Mouse (Mus musculus): ENCODE measurements around the gene Trim30b. TPM values are rescaled to one million over a fixed set of nuclear protein-coding genes. Genes with fewer than 3 reads are reported as not detected.
"Not testable (repeated sequence)": the region's sequence is repeated elsewhere in the genome, so short reads cannot be mapped to it uniquely, and the experiment has no call there.

Trim30b gene
- polyA plus RNA-seq, 1 experiment from 2014 or later: not detected

GRCm38 (mm10) chr7:104340744-104341143 lies 28.9 kb downstream of the Trim30b start:
- ATAC-seq (ENCODE audit: low FRiP score, low TSS enrichment): not testable (repeated sequence)

GRCm38 (mm10) chr7:104335547-104335946 lies 34.1 kb downstream of the Trim30b start:
- H3K9me3 ChIP-seq (ENCODE audit: control insufficient read depth, low read length); H3K4me3 ChIP-seq (ENCODE audit: low read length); H3K9ac ChIP-seq (ENCODE audit: low read depth, low read length); H3K4me2 ChIP-seq (replicated peaks; ENCODE audit: low read depth, low read length); ATAC-seq (ENCODE audit: low FRiP score, low TSS enrichment); H3K4me1 ChIP-seq (ENCODE audit: control insufficient read depth, insufficient read depth, low read length); H3K36me3 ChIP-seq (ENCODE audit: control insufficient read depth, insufficient read depth, low read length); H3K27me3 ChIP-seq (ENCODE audit: control insufficient read depth, insufficient read depth, low read length); H3K27ac ChIP-seq (ENCODE audit: low read depth, low read length): not testable (repeated sequence)
- WGBS: 91% methylated on average over 3 of the region's 3 CpGs

More at GRCm38 (mm10) chr7:104340744-104341143, 28.9 kb downstream of the Trim30b start:
- 89% methylated on average over 2 of the region's 4 CpGs for WGBS
- not testable (repeated sequence) for H3K36me3 ChIP-seq (ENCODE audit: control insufficient read depth, insufficient read depth, low read length); H3K4me3 ChIP-seq (ENCODE audit: low read length); H3K4me2 ChIP-seq (replicated peaks; ENCODE audit: low read depth, low read length); H3K9me3 ChIP-seq (ENCODE audit: control insufficient read depth, low read length); H3K27me3 ChIP-seq (ENCODE audit: control insufficient read depth, insufficient read depth, low read length); H3K9ac ChIP-seq (ENCODE audit: low read depth, low read length); H3K4me1 ChIP-seq (ENCODE audit: control insufficient read depth, insufficient read depth, low read length); H3K27ac ChIP-seq (ENCODE audit: low read depth, low read length)

GRCm38 (mm10) chr7:104329171-104329570 lies 40.5 kb downstream of the Trim30b start, which contains the start of gene Trim34b:
Gene Trim34b (plus strand): TSS chr7:104329471.
- WGBS: 93% methylated on average over 2 of the region's 2 CpGs
- not testable (repeated sequence) for H3K9ac ChIP-seq (ENCODE audit: low read depth, low read length); H3K27ac ChIP-seq (ENCODE audit: low read depth, low read length); H3K9me3 ChIP-seq (ENCODE audit: control insufficient read depth, low read length); H3K4me2 ChIP-seq (replicated peaks; ENCODE audit: low read depth, low read length); H3K27me3 ChIP-seq (ENCODE audit: control insufficient read depth, insufficient read depth, low read length); H3K36me3 ChIP-seq (ENCODE audit: control insufficient read depth, insufficient read depth, low read length); ATAC-seq (ENCODE audit: low FRiP score, low TSS enrichment); H3K4me1 ChIP-seq (ENCODE audit: control insufficient read depth, insufficient read depth, low read length); H3K4me3 ChIP-seq (ENCODE audit: low read length)

GRCm38 (mm10) chr7:104322028-104322427 lies 47.7 kb downstream of the Trim30b start:
- Histone ChIP-seq H3K4me2 (replicated peaks; ENCODE audit: low read depth, low read length) (no peak overlapping the region), H3K4me1 (ENCODE audit: control insufficient read depth, insufficient read depth, low read length) (no peaks in the 10 kb centered on the region), H3K36me3 (ENCODE audit: control insufficient read depth, insufficient read depth, low read length) (no peaks in the 10 kb centered on the region), H3K4me3 (ENCODE audit: low read length) (no peak overlapping the region), H3K27me3 (ENCODE audit: control insufficient read depth, insufficient read depth, low read length) (no peaks in the 10 kb centered on the region), H3K27ac (ENCODE audit: low read depth, low read length) (no peak overlapping the region), H3K9me3 (ENCODE audit: control insufficient read depth, low read length) (no peaks in the 10 kb centered on the region), H3K9ac (ENCODE audit: low read depth, low read length) (no peak overlapping the region)
- 79% methylated on average over 9 of the region's 9 CpGs for WGBS
- no peak for ATAC-seq (ENCODE audit: low FRiP score, low TSS enrichment)

- peak within 1 kb of the TSS; percentile 23; the same call in 1 of the 2 replicates for H3K9ac ChIP-seq (ENCODE audit: low read depth, low read length)
Measured at GRCm38 (mm10) chr7:104315369-104316080, 54.2 kb downstream of the Trim30b start, which contains the start of gene Trim12a. Gene Trim12a (minus strand): TSS chr7:104315466.

GRCm38 (mm10) chr7:104314796-104315353 lies 54.8 kb downstream of the Trim30b start:
- peak; percentile 65; the same call in 1 of the 2 replicates for ATAC-seq (ENCODE audit: low FRiP score, low TSS enrichment)
- no peak overlapping the region for H3K27ac ChIP-seq (ENCODE audit: low read depth, low read length)
- H3K9ac ChIP-seq (ENCODE audit: low read depth, low read length): peak overlapping the region; percentile 23; the same call in 1 of the 2 replicates
- WGBS: 11% methylated on average over 15 of the region's 15 CpGs
- H3K4me3 ChIP-seq (ENCODE audit: low read length): peak overlapping the region; percentile 38
- H3K36me3 ChIP-seq (ENCODE audit: control insufficient read depth, insufficient read depth, low read length): no peaks in the 10 kb centered on the region
- H3K4me2 ChIP-seq (replicated peaks; ENCODE audit: low read depth, low read length): peak overlapping the region; percentile 43
- no peaks in the 10 kb centered on the region for H3K9me3 ChIP-seq (ENCODE audit: control insufficient read depth, low read length)
- no peaks in the 10 kb centered on the region for H3K4me1 ChIP-seq (ENCODE audit: control insufficient read depth, insufficient read depth, low read length)
- H3K27me3 ChIP-seq (ENCODE audit: control insufficient read depth, insufficient read depth, low read length): no peaks in the 10 kb centered on the region

More at GRCm38 (mm10) chr7:104315369-104316080, 54.2 kb downstream of the Trim30b start, which contains the start of gene Trim12a:
- H3K4me1 ChIP-seq (ENCODE audit: control insufficient read depth, insufficient read depth, low read length); H3K9me3 ChIP-seq (ENCODE audit: control insufficient read depth, low read length); H3K36me3 ChIP-seq (ENCODE audit: control insufficient read depth, insufficient read depth, low read length); H3K27me3 ChIP-seq (ENCODE audit: control insufficient read depth, insufficient read depth, low read length); H3K27ac ChIP-seq (ENCODE audit: low read depth, low read length): not testable (repeated sequence)
- Histone ChIP-seq H3K4me3 (ENCODE audit: low read length) (peak within 1 kb of the TSS; percentile 38), H3K4me2 (replicated peaks; ENCODE audit: low read depth, low read length) (peak within 1 kb of the TSS; percentile 43)
- WGBS: 20% methylated on average over 4 of the region's 4 CpGs
- ATAC-seq (ENCODE audit: low FRiP score, low TSS enrichment): peak; percentile 93

Other genes starting within 250 kb of the Trim30b start
- not detected in 2 replicates for gene Ubqln5, start 240.1 kb downstream of the Trim30b start, polyA plus RNA-seq (2014; fragmentation: Nextera tagmentation; extraction: Ambion mirVana)
- gene Olfr643, start 232.5 kb downstream of the Trim30b start, polyA plus RNA-seq (2014; fragmentation: Nextera tagmentation; extraction: Ambion mirVana): not detected in 2 replicates
- not detected in 2 replicates for gene Ubqln3, start 226.6 kb downstream of the Trim30b start, polyA plus RNA-seq (2014; fragmentation: Nextera tagmentation; extraction: Ambion mirVana)
- gene Ubqlnl, start 219.3 kb downstream of the Trim30b start, polyA plus RNA-seq (2014; fragmentation: Nextera tagmentation; extraction: Ambion mirVana): not detected in 2 replicates
- gene Olfm5, start 205.1 kb downstream of the Trim30b start, polyA plus RNA-seq (2014; fragmentation: Nextera tagmentation; extraction: Ambion mirVana): not detected in 2 replicates
- gene Olfr648, start 186.5 kb downstream of the Trim30b start, polyA plus RNA-seq (2014; fragmentation: Nextera tagmentation; extraction: Ambion mirVana): 0.12 and 0.14 TPM in 2 replicates
- gene Olfr649, start 173.9 kb downstream of the Trim30b start, polyA plus RNA-seq (2014; fragmentation: Nextera tagmentation; extraction: Ambion mirVana): not detected in 2 replicates
- gene Trim6, start 151.1 kb downstream of the Trim30b start, polyA plus RNA-seq (2014; fragmentation: Nextera tagmentation; extraction: Ambion mirVana): 1.3 and 2.5 TPM in 2 replicates
- gene Trim34a, start 125.4 kb downstream of the Trim30b start, polyA plus RNA-seq (2014; fragmentation: Nextera tagmentation; extraction: Ambion mirVana): 1.4 and 1.5 TPM in 2 replicates
- gene Trim5, start 81.8 kb downstream of the Trim30b start, polyA plus RNA-seq (2014; fragmentation: Nextera tagmentation; extraction: Ambion mirVana): 0.20 and 0.30 TPM in 2 replicates
- gene Trim12a, start 54.4 kb downstream of the Trim30b start, polyA plus RNA-seq (2014; fragmentation: Nextera tagmentation; extraction: Ambion mirVana): 4.5 and 6.3 TPM in 2 replicates
- gene Trim34b, start 40.4 kb downstream of the Trim30b start, polyA plus RNA-seq (2014; fragmentation: Nextera tagmentation; extraction: Ambion mirVana): 0.40 and 0.50 TPM in 2 replicates
- 2.0 and 2.8 TPM in 2 replicates for gene Trim12c, start 16.5 kb downstream of the Trim30b start, polyA plus RNA-seq (2014; fragmentation: Nextera tagmentation; extraction: Ambion mirVana)
- gene Trim30c, start 31.0 kb upstream of the Trim30b start, polyA plus RNA-seq (2014; fragmentation: Nextera tagmentation; extraction: Ambion mirVana): 0.20 TPM in 1 of 2 replicates, not detected in the other
- 1.0 and 1.3 TPM in 2 replicates for gene Trim30a, start 95.3 kb upstream of the Trim30b start, polyA plus RNA-seq (2014; fragmentation: Nextera tagmentation; extraction: Ambion mirVana)
- gene Trim30d, start 138.0 kb upstream of the Trim30b start, polyA plus RNA-seq (2014; fragmentation: Nextera tagmentation; extraction: Ambion mirVana): 0.41 and 0.49 TPM in 2 replicates
- not detected in 2 replicates for gene Olfr651, start 180.2 kb upstream of the Trim30b start, polyA plus RNA-seq (2014; fragmentation: Nextera tagmentation; extraction: Ambion mirVana)
- gene Olfr652, start 191.0 kb upstream of the Trim30b start, polyA plus RNA-seq (2014; fragmentation: Nextera tagmentation; extraction: Ambion mirVana): not detected in 2 replicates
- not detected in 2 replicates for gene Olfr653, start 207.4 kb upstream of the Trim30b start, polyA plus RNA-seq (2014; fragmentation: Nextera tagmentation; extraction: Ambion mirVana)
- not detected in 2 replicates for gene Olfr654, start 217.1 kb upstream of the Trim30b start, polyA plus RNA-seq (2014; fragmentation: Nextera tagmentation; extraction: Ambion mirVana)
- not detected in 2 replicates for gene Olfr655, start 231.9 kb upstream of the Trim30b start, polyA plus RNA-seq (2014; fragmentation: Nextera tagmentation; extraction: Ambion mirVana)
- gene Olfr656, start 244.1 kb upstream of the Trim30b start, polyA plus RNA-seq (2014; fragmentation: Nextera tagmentation; extraction: Ambion mirVana): not detected in 2 replicates

Measured in kidney, embryonic 14.5 days (tissue).